Mouse (Mus musculus) layer of hippocampus, postnatal 36 days (tissue): ENCODE measurements around the gene Vrk2. TPM values are rescaled to one million over a fixed set of nuclear protein-coding genes. Genes with fewer than 3 reads are reported as not detected.

ENCODE experiments used
- total RNA-seq, 2 experiments: library from RNA; stranded (reverse); gene quantifications; 2 replicates each; pipeline ENCODE4 v1.2.3; 2021

Gene Vrk2
- total RNA-seq, 2 experiments from 2014 or later = 2.9 to 3.7 TPM

Other genes with a start within 250 kb of the Vrk2 start
- gene Fancl, start 207.9 kb downstream of the Vrk2 start, total RNA-seq = 1 to 10 TPM; 9.2 to 9.7 TPM
- not detected for gene Gm6899, start 758 bp downstream of the Vrk2 start, total RNA-seq